Mouse (Mus musculus) 3T3-L1 (cell line): ENCODE measurements around the gene Egflam.
A peak's percentile ranks its signal among the peaks of the same experiment; 100 is the strongest.

Source experiments
- DNase-seq: peaks from one replicate; pipeline ENCODE4 v3.0.0-alpha.2; 2015; ENCODE audit warnings: low read depth, low spot score

The Egflam gene

DNA sequence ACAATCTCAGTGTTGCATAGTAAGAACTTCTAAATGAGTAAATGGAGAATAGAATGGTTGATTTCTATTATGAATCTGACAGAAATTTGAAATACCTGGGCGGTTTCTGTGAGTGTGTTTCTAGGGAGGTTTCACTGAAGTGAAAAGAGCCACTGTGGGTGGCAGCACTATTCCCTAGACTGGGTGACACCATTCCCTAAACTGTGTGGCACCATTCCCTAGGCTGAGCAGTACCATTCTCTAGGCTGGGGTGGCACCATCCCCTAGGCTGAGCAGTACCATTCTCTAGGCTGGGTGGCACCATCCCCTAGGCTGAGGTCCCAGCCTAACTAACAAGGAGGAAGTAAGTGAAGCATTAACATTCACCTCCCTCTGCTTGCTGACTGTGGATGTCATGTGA, 103.0 kb downstream of the Egflam start:
- no peak for DNase-seq

DNA sequence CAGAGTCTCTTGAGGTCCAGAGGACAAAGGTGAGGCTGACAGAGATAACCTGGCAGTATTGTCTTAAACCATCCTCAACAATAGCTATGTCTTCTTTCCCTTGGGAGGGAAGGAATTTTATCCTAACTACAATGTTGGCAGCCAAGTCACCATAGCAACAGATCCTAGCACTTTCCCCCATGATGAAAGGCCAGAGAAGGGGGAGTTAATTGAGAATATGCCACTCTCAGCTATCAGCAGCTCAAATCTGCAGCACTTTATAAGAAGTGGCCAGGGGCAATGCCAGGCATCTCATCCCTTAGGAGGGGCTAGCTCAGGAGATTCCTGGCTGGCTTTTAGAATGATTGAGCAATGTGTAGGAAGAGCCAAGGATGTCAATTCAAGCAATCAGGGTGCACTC, 105.3 kb downstream of the Egflam start:
- DNase-seq: no peak

DNA sequence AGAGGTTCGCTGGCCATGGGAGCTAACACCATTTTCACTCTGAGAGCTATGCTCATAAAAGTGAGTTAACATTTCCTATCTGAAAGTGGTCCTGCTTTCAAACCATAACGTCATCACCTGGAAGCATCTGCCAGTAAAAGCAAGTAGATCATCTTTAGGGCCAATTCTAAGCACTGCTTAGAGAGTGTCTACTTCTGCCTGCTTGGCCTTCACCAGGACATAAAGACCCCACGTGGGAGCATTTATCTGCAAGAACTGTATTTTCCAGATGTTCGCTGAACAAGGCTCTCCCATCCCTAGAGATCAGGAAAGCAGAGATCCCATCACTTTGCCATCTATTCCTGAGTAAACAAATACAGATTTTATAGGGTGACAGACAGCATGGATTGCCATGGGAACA, 108.2 kb downstream of the Egflam start:
- DNase-seq: no peak

DNA sequence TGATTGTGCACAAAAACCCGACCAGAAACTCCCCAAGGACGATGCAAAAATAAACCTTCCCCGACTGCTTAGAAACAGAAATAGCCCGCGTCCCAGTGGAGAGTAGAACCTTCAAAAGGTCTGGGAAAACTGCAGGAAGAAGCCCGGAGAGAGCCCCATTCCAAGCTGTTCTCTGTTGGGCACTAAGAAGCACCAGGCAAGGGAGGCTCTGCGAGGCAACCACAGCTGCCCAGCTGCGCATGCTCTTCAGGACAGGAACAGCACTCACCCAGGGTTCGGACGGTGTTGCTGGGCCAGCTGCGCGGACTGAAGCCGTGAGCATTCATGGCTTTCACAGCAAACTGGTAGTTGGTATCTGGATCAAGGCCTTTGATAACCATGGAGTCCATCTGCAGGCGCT, 108.7 kb downstream of the Egflam start:
- no peak for DNase-seq

DNA sequence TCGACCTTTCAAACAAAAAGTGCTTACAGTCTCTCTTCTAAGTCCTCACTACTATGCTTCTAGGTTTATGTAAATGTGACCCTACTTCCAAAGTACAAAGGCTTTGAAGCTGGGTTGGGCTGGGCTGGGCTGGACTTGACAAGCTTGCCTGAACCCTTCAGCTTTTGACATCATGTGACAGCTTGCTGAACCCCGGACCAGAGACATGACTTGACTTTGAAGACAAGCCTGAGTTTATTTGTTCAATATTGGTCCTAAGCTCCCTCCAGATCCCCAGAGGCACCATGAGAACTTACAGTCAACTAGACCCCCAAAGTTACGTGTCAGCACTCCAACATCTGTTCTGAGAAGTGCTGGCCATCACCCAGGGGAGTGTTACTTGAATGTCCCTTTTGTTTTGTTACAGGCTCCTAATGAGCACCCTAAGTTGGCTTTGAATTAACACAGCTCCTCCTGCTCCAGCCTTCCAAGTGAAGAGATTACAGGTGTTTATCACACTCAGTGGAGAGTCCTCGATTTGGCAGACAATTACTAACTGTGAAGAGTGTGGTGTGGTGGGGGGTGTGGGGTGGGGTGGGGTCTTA, 109.3 kb downstream of the Egflam start:
- no peak for DNase-seq

DNA sequence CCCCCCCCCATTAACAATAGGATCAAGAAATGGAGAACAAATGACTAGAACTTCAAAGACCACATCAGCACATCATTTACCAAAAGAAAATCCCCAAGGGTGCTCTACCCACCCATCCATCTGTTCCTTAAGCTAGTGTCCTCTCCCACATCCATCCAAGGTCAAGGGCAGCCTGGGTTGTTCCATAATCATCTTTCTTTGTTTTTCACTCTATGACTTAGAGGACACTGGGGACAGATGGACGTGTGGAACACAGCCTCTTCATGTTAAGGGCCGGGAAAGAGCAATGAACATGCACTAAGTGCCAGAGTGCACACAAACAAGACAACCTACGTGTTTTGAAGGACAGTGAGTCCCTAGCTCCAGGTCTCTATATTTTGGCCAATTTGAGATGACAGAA, 110.3 kb downstream of the Egflam start:
- no peak for DNase-seq

DNA sequence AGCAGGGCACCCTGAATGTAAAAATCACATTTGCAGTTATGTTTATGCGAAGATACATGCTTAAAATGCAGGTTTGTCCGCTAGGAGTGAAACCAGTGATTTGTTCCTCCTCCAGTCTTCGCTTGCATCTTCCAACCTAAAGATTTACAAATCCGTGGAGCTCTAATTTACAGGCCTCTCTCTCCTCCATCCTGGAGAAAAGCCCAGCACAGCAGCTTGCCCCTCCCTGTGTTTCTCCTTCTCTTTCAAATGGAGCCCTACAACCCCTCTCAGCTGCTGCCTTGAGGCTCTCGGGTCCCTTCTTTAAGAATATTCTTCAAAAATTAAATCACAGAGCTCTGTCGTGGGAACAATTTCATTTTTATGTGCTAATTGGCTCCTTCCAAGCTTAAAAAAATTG, 116.6 kb downstream of the Egflam start:
- no peak for DNase-seq

DNA sequence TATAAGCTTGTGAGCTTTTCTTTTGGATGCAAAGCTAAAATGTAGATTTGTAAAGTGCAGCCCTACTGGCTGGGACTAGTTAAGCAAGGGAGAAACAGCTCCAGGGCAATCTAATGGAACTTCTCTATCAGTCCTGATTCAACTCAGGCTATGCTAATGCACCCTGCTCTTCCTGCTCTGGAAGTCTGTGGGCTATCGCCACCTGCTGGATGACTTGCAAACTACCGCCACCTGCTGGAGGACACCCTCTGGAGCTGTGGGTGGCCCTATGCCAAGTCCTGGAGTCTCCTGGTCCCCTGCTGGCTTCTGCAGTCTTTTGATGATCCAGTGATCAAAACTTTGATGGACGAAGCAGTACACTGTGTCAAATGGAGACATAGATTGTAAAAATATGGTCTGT, 134.4 kb downstream of the Egflam start:
- DNase-seq: peak; percentile 91

DNA sequence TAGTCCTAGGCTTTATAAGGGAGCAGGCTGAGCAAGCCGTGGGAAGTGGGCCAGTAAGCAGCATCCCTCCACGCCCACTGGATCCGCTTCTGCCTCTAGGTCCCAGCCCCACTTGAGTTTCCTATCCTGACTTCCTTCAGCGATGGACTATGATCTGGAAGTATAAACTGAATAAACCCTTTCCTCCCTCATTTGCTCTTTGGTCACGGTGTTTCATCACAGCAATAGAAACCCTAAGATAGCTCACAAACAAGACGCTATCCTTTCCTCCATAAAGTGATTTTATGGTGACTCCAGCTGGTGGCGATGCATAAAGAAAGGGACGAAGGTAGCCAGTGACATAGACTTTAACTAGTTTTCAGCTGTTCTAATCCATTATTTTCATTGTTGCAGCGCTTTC, 134.9 kb downstream of the Egflam start:
- no peak for DNase-seq

DNA sequence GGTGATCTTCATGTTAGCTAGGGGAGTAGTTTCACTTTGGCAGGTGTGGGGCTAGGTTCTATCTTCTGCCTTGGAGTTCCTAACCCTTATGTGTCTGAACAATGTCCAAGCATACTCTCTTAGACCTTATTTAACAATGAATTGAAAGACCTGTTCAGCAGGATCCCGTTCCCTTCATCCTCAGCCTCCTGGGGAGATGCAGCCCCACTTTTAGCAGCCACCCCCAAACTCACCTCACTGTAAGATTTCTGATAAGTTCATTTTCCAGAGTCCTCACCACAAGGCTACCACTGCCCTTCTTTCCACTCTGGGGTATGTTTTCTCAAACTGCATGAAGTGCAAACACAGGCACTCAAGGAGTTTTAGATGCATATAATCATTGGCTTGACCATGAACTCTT, 136.8 kb downstream of the Egflam start:
- no peak for DNase-seq

DNA sequence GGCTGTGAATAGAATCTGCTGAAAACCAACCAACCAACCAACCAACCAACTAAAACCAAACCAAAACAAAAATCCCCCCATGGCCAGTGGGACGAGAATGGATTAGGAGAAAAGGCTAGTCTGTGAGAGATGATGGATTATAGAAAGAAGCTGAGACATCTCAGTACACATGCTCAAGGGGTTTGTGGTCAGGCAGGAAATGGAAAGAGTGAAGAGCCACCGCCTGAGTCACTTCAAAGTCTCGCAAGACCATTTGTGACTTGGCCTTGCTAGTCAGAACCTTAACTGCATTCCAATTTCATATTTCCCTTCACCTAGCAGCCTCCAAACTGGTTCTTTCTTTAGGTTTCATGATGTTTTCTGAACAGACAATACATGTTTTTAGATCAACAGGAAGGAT, 141.6 kb downstream of the Egflam start:
- DNase-seq: peak; percentile 54

DNA sequence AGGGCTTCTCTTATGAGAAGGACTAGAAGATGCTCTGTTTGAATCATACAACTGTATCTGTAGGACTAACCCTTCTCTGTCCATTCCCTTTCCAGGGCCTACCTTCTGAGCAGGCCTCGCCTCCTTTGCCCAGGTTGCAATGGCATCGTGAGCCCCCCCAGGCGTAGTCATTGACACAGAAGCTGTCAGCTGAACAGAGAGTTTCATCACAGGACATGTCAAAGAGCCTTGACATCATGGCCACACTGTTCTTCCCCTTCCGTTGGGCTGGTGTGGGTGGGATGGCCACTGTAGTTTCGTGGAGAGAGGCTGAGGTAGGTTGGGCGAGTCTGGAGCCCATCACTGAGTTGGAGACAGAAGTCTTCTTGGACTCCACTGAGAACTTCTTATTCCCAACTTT, 144.9 kb downstream of the Egflam start:
- DNase-seq: no peak

DNA sequence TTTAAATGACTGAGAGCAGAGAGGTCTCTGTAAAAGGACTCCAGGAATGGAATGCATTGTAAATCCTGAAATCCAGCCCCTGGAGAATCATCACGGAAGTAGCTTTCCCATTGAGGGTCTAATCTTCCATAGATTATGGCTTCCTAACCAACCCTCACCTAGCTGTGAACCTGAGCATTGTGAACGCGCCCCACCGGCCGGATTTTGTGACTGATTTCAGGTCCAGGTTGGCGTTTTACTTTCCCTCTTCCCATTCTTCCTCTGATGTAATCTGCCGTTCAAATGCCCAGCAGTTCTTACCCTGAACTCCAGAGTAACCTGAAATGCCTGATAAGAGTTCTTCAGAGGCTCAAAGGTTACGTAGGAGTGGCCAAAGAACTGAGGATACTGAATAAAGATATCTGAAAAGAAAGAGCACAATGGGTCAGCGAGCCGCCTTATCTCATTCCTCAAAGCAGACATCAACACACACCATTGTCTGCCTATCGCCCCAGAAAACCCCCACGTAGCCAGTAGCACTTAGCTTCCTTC, 146.0 kb downstream of the Egflam start:
- DNase-seq: no peak

DNA sequence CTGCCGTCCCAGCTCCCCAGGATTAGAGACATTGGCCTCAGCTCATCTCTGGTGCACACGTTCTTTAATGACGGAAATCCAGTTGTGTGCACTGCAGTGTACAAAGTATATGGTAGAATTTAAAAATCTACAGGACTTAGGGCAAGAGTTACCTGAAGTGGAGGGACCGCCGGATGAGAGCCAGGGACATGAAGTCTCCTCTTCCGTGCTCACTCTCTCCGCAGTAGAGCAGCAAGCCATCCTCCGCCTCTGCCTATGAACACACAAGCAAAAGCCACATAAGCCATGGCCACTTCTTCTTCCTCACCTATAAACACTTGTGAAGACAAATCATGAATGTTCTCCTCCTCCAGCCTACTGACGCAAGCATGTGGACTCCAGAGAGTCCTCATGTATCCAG, 147.2 kb downstream of the Egflam start:
- DNase-seq: no peak

DNA sequence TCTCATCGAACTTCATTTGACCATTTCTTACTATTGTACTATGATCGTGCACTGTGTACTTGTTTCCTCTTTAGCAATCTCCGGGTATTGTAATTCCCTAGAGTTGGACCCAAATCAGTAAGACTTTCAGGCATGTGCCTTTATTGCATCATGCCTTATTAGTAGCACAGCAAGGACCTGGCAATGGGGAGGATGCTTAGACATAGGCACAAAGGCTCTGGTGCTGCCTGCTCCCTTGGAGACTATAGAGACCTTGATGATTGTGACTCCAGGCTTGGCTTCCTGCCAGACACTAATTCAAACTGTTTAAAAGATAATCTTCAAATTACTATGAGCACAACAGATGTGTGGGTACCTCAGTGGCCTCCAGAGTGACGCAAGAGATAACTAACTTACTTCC, 149.0 kb downstream of the Egflam start:
- no peak for DNase-seq

DNA sequence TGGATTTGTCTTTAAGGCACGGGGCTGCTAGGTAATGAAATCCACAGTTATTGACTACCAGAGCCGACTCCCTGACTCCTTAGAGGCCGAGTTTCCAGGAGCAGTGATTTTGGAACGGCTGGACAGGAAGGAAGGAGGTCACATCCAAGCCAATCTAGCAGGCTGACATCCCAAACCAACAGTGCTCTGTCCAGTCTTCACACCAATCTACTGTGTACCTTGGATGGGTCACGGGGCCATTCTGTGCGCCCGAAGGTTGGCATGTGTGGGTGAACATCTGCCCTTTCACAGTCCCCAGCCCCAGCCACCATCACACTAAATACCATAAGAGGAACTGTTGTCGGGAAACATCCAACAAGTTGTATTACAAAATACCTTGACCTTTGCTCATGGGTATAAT, 150.9 kb downstream of the Egflam start:
- DNase-seq: no peak

DNA sequence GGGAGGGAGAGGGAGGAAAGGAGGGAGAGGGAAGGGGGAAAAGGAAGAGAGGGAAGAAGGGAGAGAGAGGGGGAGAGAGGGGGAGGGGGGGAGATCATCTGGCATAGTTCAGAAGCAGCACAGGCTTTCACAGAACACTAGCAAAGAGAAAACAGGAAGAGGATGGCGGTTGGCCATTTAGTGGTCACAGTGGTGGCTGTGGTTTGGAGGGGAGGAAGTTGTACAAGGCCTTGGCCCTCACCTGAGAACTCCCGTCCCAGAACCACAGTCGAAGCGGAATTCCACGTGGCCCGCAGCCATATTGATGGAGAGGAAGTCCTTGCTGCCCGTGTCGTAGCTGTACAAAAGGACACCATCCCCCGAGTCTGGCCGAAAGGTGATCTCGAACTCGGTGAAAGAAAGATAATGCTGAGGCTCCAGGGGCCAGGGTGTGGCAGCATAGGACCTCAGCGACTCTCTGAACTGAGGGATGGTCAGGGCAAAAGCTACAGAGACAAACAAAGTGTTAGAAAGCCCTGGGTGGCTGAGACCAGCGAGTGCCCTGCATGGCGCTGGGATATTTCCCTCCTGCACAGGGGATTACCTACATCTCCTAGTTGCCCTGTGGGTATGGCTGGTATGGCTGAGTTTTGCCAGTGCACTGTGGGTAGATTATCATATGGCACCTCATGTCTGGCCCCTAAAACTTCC, 155.9 kb downstream of the Egflam start:
- DNase-seq: no peak

DNA sequence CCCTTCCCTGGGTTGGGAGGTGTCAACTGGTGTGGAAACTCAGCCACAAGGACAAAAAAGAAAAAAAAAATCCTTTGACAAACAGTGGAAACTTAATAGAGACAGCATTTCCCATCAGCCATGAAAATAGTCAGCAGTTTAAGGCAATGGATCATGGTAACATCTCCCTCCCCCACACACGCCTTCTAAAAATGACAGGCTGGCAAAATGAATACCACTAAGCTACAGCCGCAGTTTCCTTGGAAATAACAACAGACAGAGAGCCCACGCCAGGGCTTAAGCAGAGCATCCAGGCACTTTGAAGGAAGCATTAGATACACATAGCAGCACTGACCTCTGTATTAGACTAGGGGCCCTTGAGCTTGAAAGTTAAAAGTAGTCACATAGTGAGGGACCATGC, 157.2 kb downstream of the Egflam start:
- DNase-seq: no peak

DNA sequence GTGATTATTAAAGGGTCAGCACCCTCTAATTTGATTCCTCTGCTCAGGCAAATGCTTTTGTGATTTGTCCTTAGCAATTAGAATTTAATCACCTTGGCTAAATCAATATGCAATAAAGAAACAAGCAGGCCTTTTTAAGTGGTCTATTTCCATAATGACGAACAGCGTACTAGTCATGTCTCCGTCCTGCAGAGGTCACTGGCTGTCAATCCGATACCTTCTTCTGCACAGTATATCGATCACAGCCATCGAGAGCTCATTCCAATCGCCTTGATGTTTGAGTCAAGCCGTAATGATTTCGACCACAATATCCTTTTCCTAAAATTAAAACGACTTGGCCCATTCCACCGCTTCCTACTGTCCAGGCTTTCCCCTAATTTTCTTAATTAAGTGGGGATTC, 158.3 kb downstream of the Egflam start:
- DNase-seq: no peak

DNA sequence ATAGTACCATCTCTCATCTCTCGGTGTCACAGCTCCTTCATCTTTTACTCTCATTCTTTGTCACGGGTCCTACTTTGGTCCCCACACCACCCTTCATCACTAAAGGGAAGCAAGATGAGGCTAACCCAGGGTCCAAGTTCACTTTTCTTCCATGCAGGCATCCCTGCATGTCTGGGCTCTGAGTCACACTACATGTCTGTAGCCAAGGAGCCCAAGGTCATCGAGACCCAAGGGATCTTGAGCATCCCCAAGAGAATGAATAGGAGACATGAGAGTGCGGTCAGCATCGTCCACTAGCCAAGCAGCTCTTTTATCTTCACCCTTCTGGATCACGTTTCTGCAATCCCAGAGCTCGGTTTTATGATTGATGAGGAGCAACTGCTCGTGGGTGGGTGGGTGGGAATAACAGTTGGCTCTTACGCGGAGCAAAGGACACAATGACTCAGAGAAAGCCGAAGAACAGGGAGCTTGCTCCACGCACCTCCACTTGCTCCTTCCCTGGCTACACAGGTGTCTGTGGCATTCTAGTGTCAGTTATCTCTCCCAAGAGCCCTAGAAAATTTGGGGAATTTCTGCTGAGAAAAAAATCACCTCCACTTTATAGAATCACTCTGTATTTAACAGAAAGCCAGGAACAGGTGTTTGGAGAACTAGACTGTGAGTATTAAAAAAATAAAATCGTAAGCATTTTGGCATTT, 164.7 kb downstream of the Egflam start:
- no peak for DNase-seq

DNA sequence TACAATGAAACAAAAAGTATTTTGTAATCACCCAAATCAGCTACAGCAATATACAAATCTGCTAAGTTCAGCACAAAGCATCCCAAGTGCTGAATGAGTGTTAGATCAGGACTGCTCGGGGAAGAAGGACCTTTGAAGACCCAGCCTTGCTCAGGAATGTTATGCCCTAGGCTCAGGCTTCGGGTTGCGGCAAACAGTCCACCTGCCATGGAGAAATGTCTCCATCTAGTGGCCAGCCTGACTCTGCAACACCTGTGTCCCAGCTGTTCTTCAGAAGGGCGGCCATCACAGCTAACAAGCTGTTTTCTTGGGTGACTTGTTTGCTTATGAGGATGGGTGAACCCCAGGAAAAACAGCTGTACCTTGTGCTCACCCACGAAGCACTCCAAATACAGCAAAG, 172.0 kb downstream of the Egflam start:
- DNase-seq: peak; percentile 92

DNA sequence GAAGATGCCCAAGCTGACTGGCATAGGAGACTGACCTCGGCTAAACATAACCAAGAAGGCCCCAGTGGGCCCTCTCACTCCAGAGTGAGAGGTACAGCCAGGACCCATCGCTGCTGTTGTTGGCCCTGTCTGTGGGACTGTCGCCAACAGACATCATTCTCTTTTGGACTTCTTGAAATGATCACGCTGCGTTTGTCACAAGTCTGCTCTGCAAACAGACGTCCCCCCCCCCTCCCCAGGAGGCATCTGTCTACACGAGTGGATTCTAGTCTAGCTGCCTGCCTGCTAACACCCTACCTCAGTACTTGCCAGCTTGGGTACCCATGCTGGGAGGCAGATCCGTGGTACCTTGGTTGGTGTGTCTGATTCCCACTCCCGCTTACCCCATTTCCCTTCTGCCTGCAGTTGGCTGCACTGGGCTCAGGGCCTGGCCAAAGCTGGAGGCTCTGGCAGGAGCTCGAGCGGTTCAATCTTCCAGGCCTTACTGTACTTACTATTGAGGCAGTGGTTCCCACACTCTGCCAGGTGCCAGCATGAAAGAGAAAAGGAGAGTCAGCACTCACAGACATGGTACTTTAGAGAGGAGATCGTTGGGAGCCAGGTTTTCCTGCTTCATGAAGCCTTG, 173.9 kb downstream of the Egflam start:
- DNase-seq: no peak

DNA sequence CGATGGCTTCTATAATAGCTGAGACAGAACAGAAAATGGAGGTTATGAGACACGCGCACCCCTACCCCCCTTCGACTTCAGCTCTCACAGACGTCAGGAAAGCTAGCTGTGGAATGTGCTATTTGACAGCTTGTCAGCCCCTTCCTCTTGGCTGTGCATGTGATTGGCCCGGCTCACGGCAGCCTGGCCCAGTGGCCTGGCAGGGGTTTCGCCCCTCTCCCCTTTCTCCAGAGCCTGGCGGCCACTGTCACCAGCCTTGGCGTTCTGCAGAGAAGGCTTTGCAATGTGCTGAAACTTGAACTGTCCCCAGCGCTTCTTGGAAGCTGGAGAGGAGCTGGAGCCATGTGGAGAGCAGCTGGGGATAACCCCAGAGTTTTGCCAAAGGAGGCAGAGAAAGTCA, 175.4 kb downstream of the Egflam start:
- DNase-seq: no peak
